Mouse (Mus musculus) forebrain, embryonic 14.5 days (tissue): ENCODE measurements around the gene Gm20388. TPM values are rescaled to one million over a fixed set of nuclear protein-coding genes. Genes with fewer than 3 reads are reported as not detected.

Experiments
- ATAC-seq: fragments of 200-750 bp; cut with Nextera tagmentation; 2 replicates; pipeline ENCODE4 v1.8.0; 2017; ENCODE audit warnings: mild to moderate bottlenecking, moderate library complexity
- DNase-seq: peaks from one replicate; pipeline ENCODE4 v3.0.0-alpha.2; 2015; ENCODE audit warnings: low spot score
- H3K27ac ChIP-seq: fragments of 300-500 bp; sonication (generic); 2 replicates; pipeline ENCODE4 v1.5.1; 2014; ENCODE audit warnings: low read depth, mild to moderate bottlenecking, control low read depth, low read length, moderate library complexity
- H3K27me3 ChIP-seq: fragments of 300-500 bp; sonication (generic); replicated peaks from 2 replicates; pipeline ENCODE4 v1.6.1; 2014; ENCODE audit warnings: low read length, control low read depth, mixed read lengths; ENCODE audit not compliant: control insufficient read depth, insufficient read depth
- H3K36me3 ChIP-seq: fragments of 300-500 bp; sonication (generic); 2 replicates; pipeline ENCODE4 v1.6.1; 2014; ENCODE audit warnings: low read length, control low read depth; ENCODE audit not compliant: control insufficient read depth, insufficient read depth
- H3K4me1 ChIP-seq: fragments of 300-500 bp; sonication (generic); 2 replicates; pipeline ENCODE4 v1.6.1; 2014; ENCODE audit warnings: antibody characterized with exemption, low read length, control low read depth; ENCODE audit not compliant: control insufficient read depth, insufficient read depth
- H3K4me2 ChIP-seq: fragments of 300-500 bp; sonication (generic); 2 replicates; pipeline ENCODE4 v1.6.1; 2014; ENCODE audit warnings: mild to moderate bottlenecking, control low read depth, low read length
- H3K4me3 ChIP-seq: fragments of 300-500 bp; sonication (generic); 2 replicates; pipeline ENCODE4 v1.5.1; 2014; ENCODE audit warnings: low read depth, low read length, control low read depth
- H3K9ac ChIP-seq: fragments of 300-500 bp; sonication (generic); 2 replicates; pipeline ENCODE4 v1.6.1; 2014; ENCODE audit warnings: mild to moderate bottlenecking, low read length, control low read depth, moderate library complexity
- H3K9me3 ChIP-seq: fragments of 300-500 bp; sonication (generic); replicated peaks from 2 replicates; pipeline ENCODE4 v1.6.1; 2016; ENCODE audit warnings: low read length, control low read depth, mixed read lengths; ENCODE audit not compliant: control insufficient read depth
- whole genome bisulfite sequencing: fragments of 180-500 bp; shearing (Covaris S2); extraction: QIAGEN DNeasy Blood & Tissue Kit; methylation state at CpG from one replicate; pipeline ENCODE4 v1.1.7; 2014; 5-methylcytosine and 5-hydroxymethylcytosine counted together
- polyA plus RNA-seq: library from polyadenylated mRNA; unstranded; fragments of >200 nt; fragmentation: Nextera tagmentation; extraction: Ambion mirVana; gene quantifications from 2 replicates; pipeline ENCODE4 v1.2.1, GENCODE M21; 2014

Gm20388 gene
- polyA plus RNA-seq, 1 experiment from 2014 or later = 7.4 TPM

DNA sequence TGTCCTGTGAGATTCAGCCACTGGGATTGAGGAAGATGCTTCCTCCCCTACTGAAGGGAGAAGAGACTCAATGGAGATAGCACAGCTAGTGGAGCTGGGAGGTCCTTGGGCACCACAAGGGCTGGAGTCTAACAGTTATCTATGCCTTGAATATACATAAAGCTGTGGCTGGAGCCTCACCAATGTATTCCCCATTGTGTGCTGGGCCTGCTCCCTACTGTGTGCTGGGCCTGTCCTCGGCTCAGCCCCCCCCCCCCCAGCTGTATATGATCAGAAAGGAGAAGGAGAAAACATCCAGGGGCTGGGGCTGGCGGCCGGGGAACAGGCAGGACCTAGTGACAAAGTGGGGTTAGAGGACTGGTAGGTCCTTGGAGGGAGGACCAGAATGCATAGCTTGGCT lies 2824.5 kb downstream of the Gm20388 start:
- WGBS = 58% methylated on average over 3 of the region's 3 CpGs
- Histone ChIP-seq H3K27me3 (no peaks in the 10 kb centered on the region), H3K4me3 (no peak overlapping the region), H3K9me3 (no peaks in the 10 kb centered on the region), H3K9ac (no peak overlapping the region), H3K4me1 (peaks cover 47% of the 10 kb centered on the region), H3K36me3 (no peaks in the 10 kb centered on the region), H3K27ac (peak overlapping the region; percentile 61; the same call in 1 of the 2 replicates), H3K4me2 (no peak overlapping the region)
- no peak for ATAC-seq
- no peak for DNase-seq

DNA sequence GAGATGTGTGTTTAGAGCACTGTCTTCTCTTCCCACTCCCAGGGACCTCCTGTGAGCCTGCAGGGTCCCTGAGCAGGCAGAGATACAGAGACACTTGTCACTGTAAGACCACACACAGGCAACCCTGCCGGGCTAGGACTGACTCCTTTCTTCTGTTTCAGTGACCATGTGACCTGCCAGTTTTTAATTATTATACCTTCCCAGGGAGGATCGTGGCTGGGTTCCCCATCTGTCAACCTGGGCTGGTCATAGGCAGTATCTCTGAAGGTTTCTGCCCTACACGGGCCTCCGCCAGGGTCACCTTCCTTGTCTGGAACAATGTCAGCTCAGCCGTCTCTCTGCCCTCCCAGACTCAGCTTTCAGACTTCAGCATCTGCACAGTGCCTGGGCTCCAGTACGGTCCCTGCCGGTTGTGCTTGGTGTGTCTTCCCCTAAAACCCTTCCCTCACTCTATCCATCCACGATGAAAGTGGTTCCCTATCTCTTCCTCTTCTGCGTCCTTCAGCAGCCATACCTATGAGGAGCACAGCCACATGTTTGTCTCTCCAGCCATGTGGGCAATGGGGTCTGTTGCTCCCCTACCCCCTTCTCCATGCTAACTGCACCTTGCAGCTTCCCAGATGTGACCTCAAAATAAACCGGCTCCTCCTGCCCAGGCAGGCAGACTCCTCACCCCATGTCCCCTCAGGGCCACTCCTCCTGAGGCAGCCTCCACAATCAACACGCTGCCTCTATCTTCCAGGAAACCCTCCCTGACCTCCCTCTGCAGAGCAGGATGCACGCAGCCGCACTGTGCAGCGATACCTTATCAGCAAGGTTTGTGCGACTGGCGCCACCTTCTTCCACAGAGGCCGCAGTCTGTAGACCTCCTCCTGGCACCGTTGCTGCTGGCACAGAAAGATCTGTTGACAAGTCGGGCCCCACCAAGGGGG lies 2825.2 kb downstream of the Gm20388 start:
- 62% methylated on average over 19 of the region's 19 CpGs for WGBS
- Histone ChIP-seq H3K4me3 (no peak overlapping the region), H3K4me2 (no peak overlapping the region), H3K4me1 (peaks cover 47% of the 10 kb centered on the region), H3K27ac (peak overlapping the region; percentile 61; the same call in 1 of the 2 replicates), H3K9me3 (no peaks in the 10 kb centered on the region), H3K27me3 (no peaks in the 10 kb centered on the region), H3K9ac (no peak overlapping the region), H3K36me3 (no peaks in the 10 kb centered on the region)
- no peak for DNase-seq
- ATAC-seq = no peak

DNA sequence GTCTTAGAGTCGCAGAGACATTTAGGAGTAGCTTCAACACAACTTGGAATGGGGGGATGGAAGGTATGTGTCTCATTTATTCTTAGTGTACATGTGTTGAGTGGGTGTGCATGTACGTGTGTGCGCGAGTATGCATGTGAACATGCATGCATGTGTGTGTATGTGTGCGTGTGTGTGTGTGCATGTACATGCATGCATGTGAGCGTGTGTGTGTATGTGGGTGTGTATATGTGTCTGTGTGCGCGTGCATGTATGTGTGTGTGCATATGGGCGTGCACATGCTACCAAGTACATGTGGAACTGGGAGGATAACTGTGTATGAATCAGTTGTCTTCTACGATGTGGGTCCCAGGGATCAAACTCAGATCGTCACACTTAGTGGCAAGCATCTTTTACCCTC lies 2826.0 kb downstream of the Gm20388 start:
- WGBS = 93% methylated on average over 11 of the region's 11 CpGs
- no peaks in the 10 kb centered on the region for H3K36me3 ChIP-seq
- no peaks in the 10 kb centered on the region for H3K9me3 ChIP-seq
- H3K4me2 ChIP-seq = no peak overlapping the region
- peak overlapping the region; percentile 9; the same call in 1 of the 2 replicates for H3K27ac ChIP-seq
- ATAC-seq (no peak), DNase-seq (no peak)
- H3K9ac ChIP-seq = no peak overlapping the region
- H3K27me3 ChIP-seq = no peaks in the 10 kb centered on the region
- H3K4me1 ChIP-seq = peaks cover 49% of the 10 kb centered on the region
- no peak overlapping the region for H3K4me3 ChIP-seq

DNA sequence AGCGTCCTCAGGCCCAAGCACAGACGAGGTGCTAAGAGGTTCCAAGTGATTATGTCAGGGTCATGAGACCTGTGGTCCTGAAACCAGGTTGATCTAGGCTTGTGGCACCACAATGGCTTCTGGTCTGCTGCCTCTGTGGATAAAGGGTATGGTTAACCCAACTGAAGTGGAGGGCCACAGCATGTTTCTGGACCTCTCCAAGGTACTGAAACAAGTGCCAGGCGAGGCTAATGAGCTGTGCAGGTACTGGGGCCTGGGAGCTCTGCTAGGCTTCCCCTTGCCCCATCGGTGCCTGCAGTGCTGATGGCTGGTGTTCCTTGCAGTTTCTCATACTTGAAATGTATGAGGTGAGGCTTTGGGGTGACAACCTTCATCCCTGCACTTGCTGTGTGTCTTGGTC lies 2826.4 kb downstream of the Gm20388 start:
- Histone ChIP-seq H3K4me1 (peaks cover 54% of the 10 kb centered on the region), H3K4me3 (no peak overlapping the region), H3K9ac (no peak overlapping the region), H3K4me2 (no peak overlapping the region), H3K27me3 (no peaks in the 10 kb centered on the region), H3K9me3 (no peaks in the 10 kb centered on the region), H3K36me3 (no peaks in the 10 kb centered on the region), H3K27ac (peak overlapping the region; percentile 52; the same call in 1 of the 2 replicates)
- DNase-seq (no peak), ATAC-seq (no peak)
- 46% methylated on average over 4 of the region's 4 CpGs for WGBS

DNA sequence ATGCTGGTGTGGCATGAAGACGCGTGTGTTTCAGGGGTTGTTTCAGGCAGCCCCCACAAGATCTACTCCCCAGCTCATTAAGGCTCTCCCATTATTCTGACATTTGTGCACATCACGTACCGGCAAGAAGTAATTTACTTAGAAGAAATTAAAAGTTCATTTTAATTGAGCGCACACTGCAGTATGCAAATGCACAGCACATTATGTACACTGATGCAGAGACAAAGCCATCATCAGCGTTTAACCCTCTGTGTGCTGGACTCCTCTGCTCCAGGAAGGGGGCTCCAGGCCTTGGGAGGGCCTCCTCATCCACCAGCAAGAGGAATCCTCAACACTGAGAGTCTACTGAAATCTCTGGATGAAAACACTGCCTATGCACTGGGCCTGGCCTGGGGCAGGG lies 2827.2 kb downstream of the Gm20388 start:
- Histone ChIP-seq H3K4me2 (no peak overlapping the region), H3K4me3 (no peak overlapping the region), H3K36me3 (no peaks in the 10 kb centered on the region), H3K27ac (peak overlapping the region; percentile 76), H3K4me1 (peaks cover 62% of the 10 kb centered on the region), H3K9ac (no peak overlapping the region), H3K27me3 (no peaks in the 10 kb centered on the region), H3K9me3 (no peaks in the 10 kb centered on the region)
- DNase-seq (peak; percentile 72), ATAC-seq (peak; percentile 37)
- WGBS = 21% methylated on average over 6 of the region's 6 CpGs

DNA sequence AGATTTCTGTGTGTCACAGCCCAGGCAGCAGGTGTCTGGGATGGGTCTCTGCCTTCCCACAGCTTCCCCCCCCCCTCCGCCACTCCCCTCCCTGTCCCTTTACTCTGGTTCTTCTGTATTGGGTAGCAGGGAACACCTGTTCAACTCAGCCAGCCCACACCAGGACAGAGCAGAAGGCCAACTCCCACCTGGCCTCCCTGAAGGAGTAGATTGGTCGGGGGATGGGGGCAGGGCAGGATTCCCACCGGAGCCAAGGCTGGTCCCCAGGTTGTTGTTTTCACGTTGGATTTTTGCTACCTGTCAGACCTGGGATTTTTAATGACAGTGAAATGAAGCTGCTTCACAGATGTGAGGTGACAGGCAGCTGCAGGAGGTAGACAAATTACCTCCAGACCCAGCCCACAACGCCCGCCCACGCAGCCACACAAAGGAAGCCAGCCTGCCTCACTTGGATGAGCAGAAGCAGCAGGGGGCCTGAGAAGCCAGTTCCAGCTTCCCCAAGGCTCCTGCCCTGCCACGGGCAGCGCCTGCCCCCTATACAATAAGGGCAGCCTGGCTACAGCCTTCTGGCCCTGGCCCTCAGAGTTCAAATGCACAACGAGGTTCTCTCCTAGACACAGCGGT lies 2828.6 kb downstream of the Gm20388 start:
- peak overlapping the region; percentile 76 for H3K27ac ChIP-seq
- ATAC-seq = no peak
- no peaks in the 10 kb centered on the region for H3K9me3 ChIP-seq
- WGBS = 21% methylated on average over 11 of the region's 11 CpGs
- H3K9ac ChIP-seq = 0 out of 2 replicates have a peak overlapping the region, but pooled peaks have one; percentile 29
- H3K4me1 ChIP-seq = peaks cover 72% of the 10 kb centered on the region
- H3K4me3 ChIP-seq = no peak overlapping the region
- H3K27me3 ChIP-seq = no peaks in the 10 kb centered on the region
- H3K4me2 ChIP-seq = no peak overlapping the region
- no peaks in the 10 kb centered on the region for H3K36me3 ChIP-seq
- peak; percentile 51 for DNase-seq

DNA sequence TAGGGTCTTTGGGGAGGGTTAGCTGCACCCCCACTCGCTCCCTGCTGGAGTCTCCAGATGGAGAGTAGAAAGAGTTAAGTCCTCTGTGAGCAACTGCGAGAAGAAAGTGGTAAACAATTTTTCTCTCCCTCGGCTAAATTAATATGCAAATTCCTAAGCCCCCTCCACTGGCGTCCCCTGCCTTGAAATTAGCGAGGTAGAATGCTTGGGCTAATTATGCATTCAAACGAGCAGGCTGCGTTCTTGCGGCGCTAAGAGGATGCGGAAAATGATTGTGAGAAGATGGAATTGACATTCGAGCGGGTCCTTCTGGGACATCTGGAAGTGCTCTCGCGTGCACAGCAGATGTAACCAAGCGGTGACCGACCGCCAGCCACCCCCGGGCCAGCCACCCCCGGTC lies 2831.8 kb downstream of the Gm20388 start:
- Histone ChIP-seq H3K4me1 (peaks cover 82% of the 10 kb centered on the region), H3K27ac (peak overlapping the region; percentile 93), H3K4me2 (peak overlapping the region; percentile 39), H3K9ac (peak overlapping the region; percentile 17; the same call in 1 of the 2 replicates), H3K36me3 (no peaks in the 10 kb centered on the region), H3K27me3 (no peaks in the 10 kb centered on the region), H3K4me3 (no peak overlapping the region), H3K9me3 (no peaks in the 10 kb centered on the region)
- under 1% methylated on average over 19 of the region's 19 CpGs for WGBS
- ATAC-seq = peak; percentile 65
- peak; percentile 91 for DNase-seq

DNA sequence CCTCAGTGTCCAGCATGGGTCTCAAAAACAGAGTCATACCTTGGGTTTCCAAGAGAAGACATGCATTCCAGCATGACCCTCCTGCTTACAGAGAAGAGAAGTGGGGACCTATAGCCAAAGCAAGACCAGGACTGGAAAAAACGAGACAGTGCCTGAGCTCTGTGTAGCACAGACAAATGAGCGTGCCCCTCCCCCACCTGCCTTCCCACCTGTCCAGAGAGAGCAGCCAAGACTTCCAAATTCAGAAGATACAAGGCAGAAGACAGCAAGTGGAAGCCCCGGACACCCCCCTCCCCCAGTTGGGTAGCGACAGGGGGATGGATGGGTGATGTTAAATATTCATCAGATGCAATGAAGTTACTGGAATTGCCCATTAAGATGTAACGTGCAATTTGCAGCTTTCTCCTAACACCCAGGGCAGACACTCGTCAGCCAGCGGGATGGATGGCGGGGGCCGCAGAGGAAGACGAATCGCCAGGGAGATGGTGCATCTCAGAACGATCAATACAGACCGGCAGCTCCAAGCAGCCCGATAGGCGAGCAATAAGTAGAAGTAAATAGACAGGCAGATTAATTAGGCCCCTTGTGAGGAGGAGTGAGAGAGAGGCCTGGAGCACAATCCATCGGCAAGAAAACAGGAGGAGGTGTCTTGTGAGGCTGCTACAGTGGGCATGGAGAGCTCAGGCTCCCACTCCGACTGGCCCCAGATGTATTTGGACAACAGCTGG lies 2834.5 kb downstream of the Gm20388 start:
- no peak overlapping the region for H3K4me3 ChIP-seq
- 13% methylated on average over 17 of the region's 17 CpGs for WGBS
- peak; percentile 64 for DNase-seq

More for the DNA sequence above, 2834.5 kb downstream of the Gm20388 start:
- Histone ChIP-seq H3K36me3 (no peaks in the 10 kb centered on the region), H3K27me3 (no peaks in the 10 kb centered on the region), H3K4me1 (peaks cover 75% of the 10 kb centered on the region), H3K27ac (peak overlapping the region; percentile 98), H3K9me3 (no peaks in the 10 kb centered on the region), H3K4me2 (peak overlapping the region; percentile 43), H3K9ac (peak overlapping the region; percentile 49)
- ATAC-seq = peak; percentile 14
